Mouse (Mus musculus) limb, embryonic 14.5 days (tissue): ENCODE results near the gene Zfp420. TPM values are rescaled to one million over a fixed set of nuclear protein-coding genes. Genes with fewer than 3 reads are reported as not detected.

ENCODE experiments used
- ATAC-seq: fragments of 200-750 bp; cut with Nextera tagmentation; 2 replicates; pipeline ENCODE4 v1.8.0; 2017; ENCODE audit warnings: low read depth, moderate number of reproducible peaks, moderate TSS enrichment; ENCODE audit not compliant: low FRiP score
- DNase-seq: peaks from one replicate; pipeline ENCODE4 v3.0.0-alpha.2; 2015; ENCODE audit warnings: low spot score
- H3K27ac ChIP-seq: fragments of 300-500 bp; sonication (generic); replicated peaks from 2 replicates; pipeline ENCODE4 v1.5.1; 2014; ENCODE audit warnings: low read depth, mild to moderate bottlenecking, low read length, moderate library complexity, mixed read lengths
- H3K27me3 ChIP-seq: fragments of 300-500 bp; sonication (generic); 2 replicates; pipeline ENCODE4 v1.6.1; 2014; ENCODE audit warnings: low read length, mixed read lengths; ENCODE audit not compliant: control insufficient read depth, insufficient read depth
- H3K36me3 ChIP-seq: fragments of 300-500 bp; sonication (generic); 2 replicates; pipeline ENCODE4 v1.6.1; 2014; ENCODE audit warnings: mild to moderate bottlenecking, low read length, moderate library complexity, mixed read lengths; ENCODE audit not compliant: control insufficient read depth, insufficient read depth
- H3K4me1 ChIP-seq: fragments of 300-500 bp; sonication (generic); 2 replicates; pipeline ENCODE4 v1.6.1; 2014; ENCODE audit warnings: antibody characterized with exemption, low read length, mixed read lengths; ENCODE audit not compliant: control insufficient read depth, insufficient read depth
- H3K4me2 ChIP-seq: fragments of 300-500 bp; sonication (generic); replicated peaks from 2 replicates; pipeline ENCODE4 v1.6.1; 2014; ENCODE audit warnings: low read depth, mild to moderate bottlenecking, low read length, moderate library complexity; ENCODE audit not compliant: severe bottlenecking
- H3K4me3 ChIP-seq: fragments of 300-500 bp; sonication (generic); replicated peaks from 2 replicates; pipeline ENCODE4 v1.5.1; 2014; ENCODE audit warnings: low read length
- H3K9ac ChIP-seq: fragments of 300-500 bp; sonication (generic); 2 replicates; pipeline ENCODE4 v1.6.1; 2014; ENCODE audit warnings: mild to moderate bottlenecking, low read depth, low read length, moderate library complexity; ENCODE audit not compliant: severe bottlenecking
- H3K9me3 ChIP-seq: fragments of 300-500 bp; sonication (generic); 2 replicates; pipeline ENCODE4 v1.6.1; 2016; ENCODE audit warnings: low read length; ENCODE audit not compliant: control insufficient read depth
- POLR2A ChIP-seq: fragments of 200-500 bp; IDR thresholded peaks from 2 replicates; pipeline ENCODE4 v1.8.0; 2012; ENCODE audit warnings: inconsistent platforms, mild to moderate bottlenecking, moderate library complexity, borderline replicate concordance; ENCODE audit not compliant: insufficient read depth, insufficient read length; ENCODE audit errors: extremely low read depth
- WGBS: fragments of 180-500 bp; shearing (Covaris S2); extraction: QIAGEN DNeasy Blood & Tissue Kit; methylation state at CpG from one replicate; pipeline ENCODE4 v1.1.7; 2014; 5-methylcytosine and 5-hydroxymethylcytosine counted together
- polyA plus RNA-seq, 2 experiments: library from polyadenylated mRNA; depleted of rRNA in 1 of 2; stranded (reverse) in 1 of 2; unstranded in 1 of 2; fragments of >200 nt; fragmentation: Nextera tagmentation in 1 of 2; extraction: Ambion mirVana in 1 of 2; gene quantifications; 2 replicates each; pipeline versions ENCODE4 v1.2.1 to v1.2.3; 2012 to 2014

Gene Zfp420
- polyA plus RNA-seq, 2 experiments, result 8.0 to 11.8 TPM

DNA sequence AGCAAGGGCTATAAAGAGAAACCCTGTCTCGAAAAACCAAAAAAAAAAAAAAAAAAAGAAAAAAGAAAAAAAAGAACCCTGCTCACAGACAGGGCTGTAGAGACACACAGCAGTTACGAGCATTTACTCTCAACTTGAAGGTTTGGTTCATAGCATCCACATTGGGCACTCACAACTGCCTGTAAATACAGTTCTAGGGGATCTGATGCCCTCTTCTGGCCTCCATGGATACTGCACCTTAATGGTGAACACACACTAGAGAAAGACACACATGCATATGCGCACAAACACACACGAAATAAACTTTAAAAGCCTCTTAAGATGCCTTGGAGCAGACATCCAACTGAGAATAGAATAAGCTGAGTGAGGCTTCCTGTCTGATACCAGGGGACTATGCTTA is 38.6 kb downstream of the Zfp420 start:
- H3K4me3 ChIP-seq, result no peak overlapping the region
- H3K36me3 ChIP-seq, result peaks cover 79% of the 10 kb centered on the region
- no peaks in the 10 kb centered on the region for H3K4me1 ChIP-seq
- WGBS, result 93% methylated on average over 4 of the region's 4 CpGs
- no peak overlapping the region for H3K27ac ChIP-seq
- DNase-seq (no peak), ATAC-seq (no peak)
- H3K9ac ChIP-seq, result no peak overlapping the region
- H3K27me3 ChIP-seq, result no peaks in the 10 kb centered on the region
- no peak for TF ChIP-seq POLR2A
- no peak overlapping the region for H3K4me2 ChIP-seq
- peaks cover 38% of the 10 kb centered on the region for H3K9me3 ChIP-seq

DNA sequence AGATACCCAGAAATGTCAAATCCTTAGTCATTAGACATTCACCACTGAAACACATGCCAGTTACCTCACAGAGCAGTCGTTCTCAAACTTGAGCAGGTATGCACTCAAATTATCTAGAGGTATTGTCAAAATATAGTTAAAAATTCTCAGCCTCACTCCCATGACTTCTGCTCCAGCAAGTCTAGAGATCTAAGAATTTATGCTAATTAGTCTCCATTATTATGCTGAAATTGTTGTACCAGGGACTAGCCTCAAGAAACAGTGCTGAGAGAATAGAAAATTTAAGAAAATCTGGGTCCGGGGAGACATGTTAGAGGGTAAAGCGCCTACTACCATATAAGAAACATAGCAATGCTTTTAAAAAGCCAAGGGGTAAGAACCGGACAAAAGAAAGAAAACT is 44.3 kb downstream of the Zfp420 start:
- H3K4me3 ChIP-seq, result no peak overlapping the region
- no peak overlapping the region for H3K27ac ChIP-seq
- H3K9ac ChIP-seq, result no peak overlapping the region
- peaks cover 29% of the 10 kb centered on the region for H3K36me3 ChIP-seq
- no peaks in the 10 kb centered on the region for H3K9me3 ChIP-seq
- no peak overlapping the region for H3K4me2 ChIP-seq
- ATAC-seq (no peak), DNase-seq (no peak)
- no peaks in the 10 kb centered on the region for H3K27me3 ChIP-seq
- 94% methylated on average over 4 of the region's 4 CpGs for WGBS
- TF ChIP-seq POLR2A, result no peak
- H3K4me1 ChIP-seq, result peaks cover 5% of the 10 kb centered on the region

- ATAC-seq (peak; percentile 80), DNase-seq (peak; percentile 98)
- no peaks in the 10 kb centered on the region for H3K9me3 ChIP-seq
- peak within 1 kb of the TSS; percentile 58 for H3K9ac ChIP-seq
- H3K27me3 ChIP-seq, result no peaks in the 10 kb centered on the region
- H3K36me3 ChIP-seq, result peaks cover 16% of the 10 kb centered on the region; the same call in 1 of the 2 replicates
- peaks cover 14% of the 10 kb centered on the region for H3K4me1 ChIP-seq
- under 1% methylated on average over 22 of the region's 22 CpGs for WGBS
- H3K4me2 ChIP-seq, result peak within 1 kb of the TSS; percentile 75
- 0 out of 2 replicates have a peak, but pooled peaks have one; percentile 27 for TF ChIP-seq POLR2A
- H3K27ac ChIP-seq, result peak within 1 kb of the TSS; percentile 93
- peak within 1 kb of the TSS; percentile 59 for H3K4me3 ChIP-seq
These were observed 46.3 kb downstream of the Zfp420 start, which contains the start of gene Zfp27 for GRCm38 (mm10) chr7:29905966-29906681. Gene Zfp27, minus strand, starts transcription at chr7:29906572.

DNA sequence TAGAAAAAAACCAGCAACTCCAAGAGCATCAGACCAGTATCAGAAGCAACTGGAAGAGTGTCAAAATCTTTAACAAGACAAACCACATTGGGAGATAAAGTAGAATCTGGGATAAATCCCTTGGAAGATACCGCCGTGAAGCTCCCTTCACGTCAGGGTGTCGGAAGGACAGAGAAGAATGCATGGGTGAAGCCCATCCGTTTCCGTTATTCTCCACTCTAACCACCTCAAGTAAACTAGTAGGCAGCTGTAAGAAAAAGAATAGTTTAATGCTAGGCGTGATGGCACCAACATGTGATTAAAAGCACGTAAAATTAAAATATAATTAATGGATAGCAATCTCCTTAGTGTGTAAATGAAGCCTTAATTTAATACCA is 46.9 kb downstream of the Zfp420 start:
- Histone ChIP-seq H3K9me3 (no peaks in the 10 kb centered on the region), H3K4me1 (peaks cover 14% of the 10 kb centered on the region), H3K27me3 (no peaks in the 10 kb centered on the region), H3K4me2 (peak overlapping the region; percentile 75), H3K36me3 (peaks cover 17% of the 10 kb centered on the region), H3K4me3 (peak overlapping the region; percentile 59), H3K9ac (peak overlapping the region; percentile 58), H3K27ac (peak overlapping the region; percentile 93)
- TF ChIP-seq POLR2A, result no peak
- no peak for ATAC-seq
- no peak for DNase-seq
- WGBS, result 36% methylated on average over 8 of the region's 8 CpGs

DNA sequence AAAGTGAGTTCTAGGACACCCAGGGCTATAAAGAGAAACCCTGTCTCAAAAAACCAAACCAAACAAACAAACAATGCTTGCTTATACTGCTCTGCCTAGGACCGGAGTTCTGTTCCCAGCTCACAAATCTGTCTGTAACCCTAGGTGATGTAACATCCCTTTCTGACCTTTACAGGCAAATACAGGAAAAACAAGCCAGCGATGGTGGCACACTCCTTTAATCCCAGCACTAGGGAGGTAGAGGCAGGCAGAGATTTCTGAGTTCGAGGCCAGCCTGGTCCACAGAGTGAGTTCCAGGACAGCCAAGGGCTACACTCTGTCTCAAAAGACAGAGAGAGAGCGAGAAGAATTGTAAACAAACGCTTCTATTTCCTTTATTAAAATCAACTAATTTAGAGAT is 47.4 kb downstream of the Zfp420 start:
- Histone ChIP-seq H3K9me3 (no peaks in the 10 kb centered on the region), H3K27me3 (no peaks in the 10 kb centered on the region), H3K4me1 (peaks cover 14% of the 10 kb centered on the region), H3K9ac (no peak overlapping the region), H3K4me3 (no peak overlapping the region), H3K4me2 (no peak overlapping the region), H3K36me3 (peaks cover 22% of the 10 kb centered on the region), H3K27ac (no peak overlapping the region)
- WGBS, result 90% methylated on average over 5 of the region's 5 CpGs
- TF ChIP-seq POLR2A, result no peak
- ATAC-seq, result no peak
- no peak for DNase-seq
